Mouse (Mus musculus): ENCODE data around the gene Steap2. TPM values are rescaled to one million over a fixed set of nuclear protein-coding genes. Genes with fewer than 3 reads are reported as not detected.

Steap2 gene
- polyA plus RNA-seq, 1 experiment from 2014 or later, result 5.2 TPM

DNA sequence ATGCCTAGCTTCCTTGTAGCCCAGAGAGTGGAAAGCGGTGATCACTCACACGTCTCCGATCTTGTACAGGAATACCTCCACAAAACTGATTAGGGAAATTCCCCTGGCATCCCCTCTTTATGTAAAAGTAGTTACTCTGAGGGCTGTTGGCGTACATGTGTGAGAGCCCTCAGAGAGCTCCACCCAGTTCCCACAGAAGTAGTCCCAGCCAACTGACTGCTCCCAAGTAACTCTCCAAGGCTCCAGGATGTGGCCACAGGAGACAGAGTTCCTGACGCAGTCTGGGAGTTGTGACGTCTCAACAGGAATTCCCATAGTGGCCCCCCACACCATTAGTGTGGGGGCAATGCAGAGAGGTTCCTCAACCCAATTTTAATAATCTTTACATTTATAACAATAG is 31.3 kb downstream of the Steap2 start:
- H3K9me3 ChIP-seq, result no peaks in the 10 kb centered on the region
- H3K9ac ChIP-seq (replicated peaks), result peak overlapping the region; percentile 73; the same call in 1 of the 2 replicates
- peak overlapping the region; percentile 73 for H3K4me3 ChIP-seq
- peak; percentile 1; the same call in 1 of the 2 replicates for ATAC-seq (replicated peaks)
- no peaks in the 10 kb centered on the region for H3K27me3 ChIP-seq
- no peaks in the 10 kb centered on the region for H3K36me3 ChIP-seq
- H3K4me2 ChIP-seq (replicated peaks), result peak overlapping the region; percentile 92
- peaks cover 18% of the 10 kb centered on the region for H3K4me1 ChIP-seq
- 40% methylated on average over 6 of the region's 6 CpGs for WGBS
- no peak overlapping the region for H3K27ac ChIP-seq (replicated peaks)

DNA sequence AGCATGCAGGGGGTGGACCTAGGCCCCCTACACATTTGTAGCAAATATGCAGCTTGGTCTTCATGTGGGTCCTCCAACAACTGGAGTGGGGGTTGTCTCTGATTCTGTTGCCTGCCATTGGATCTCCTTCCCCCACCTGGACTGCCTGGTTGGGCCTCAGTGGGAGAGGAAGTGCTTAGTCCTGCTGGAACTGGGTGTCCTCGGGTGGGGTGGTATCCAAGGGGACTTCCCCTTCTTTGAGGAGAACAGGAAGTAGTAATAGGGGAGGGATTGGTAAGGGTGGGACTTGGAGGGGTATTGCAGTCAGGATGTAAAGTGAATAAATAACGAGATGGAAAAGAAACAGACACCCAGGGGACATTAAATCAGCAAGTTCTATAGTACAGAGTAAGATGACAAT is 35.7 kb downstream of the Steap2 start:
- H3K9me3 ChIP-seq, result no peaks in the 10 kb centered on the region
- no peak overlapping the region for H3K27ac ChIP-seq (replicated peaks)
- H3K27me3 ChIP-seq, result no peaks in the 10 kb centered on the region
- H3K4me3 ChIP-seq, result no peak overlapping the region
- H3K4me1 ChIP-seq, result peaks cover 6% of the 10 kb centered on the region; the same call in 1 of the 2 replicates
- 66% methylated on average over 2 of the region's 2 CpGs for WGBS
- H3K4me2 ChIP-seq (replicated peaks), result no peak overlapping the region
- ATAC-seq (replicated peaks), result no peak
- H3K9ac ChIP-seq (replicated peaks), result no peak overlapping the region
- no peaks in the 10 kb centered on the region for H3K36me3 ChIP-seq

GRCm38 (mm10) chr5:5657932-5658331 is 36.4 kb downstream of the Steap2 start:
- ATAC-seq (replicated peaks), result no peak
- 84% methylated on average over 2 of the region's 2 CpGs for WGBS
- H3K4me2 ChIP-seq (replicated peaks), result no peak overlapping the region
- no peaks in the 10 kb centered on the region for H3K36me3 ChIP-seq
- H3K9me3 ChIP-seq, result no peaks in the 10 kb centered on the region
- H3K4me1 ChIP-seq, result 0 out of 2 replicates have a peak, but pooled peaks cover under 1% of the 10 kb centered on the region
- H3K9ac ChIP-seq (replicated peaks), result no peak overlapping the region
- no peak overlapping the region for H3K4me3 ChIP-seq
- no peak overlapping the region for H3K27ac ChIP-seq (replicated peaks)
- no peaks in the 10 kb centered on the region for H3K27me3 ChIP-seq

GRCm38 (mm10) chr5:5648817-5649569 is 45.4 kb downstream of the Steap2 start:
- H3K27ac ChIP-seq (replicated peaks), result no peak overlapping the region
- H3K9me3 ChIP-seq, result no peaks in the 10 kb centered on the region
- WGBS, result 72% methylated on average over 6 of the region's 6 CpGs

DNA sequence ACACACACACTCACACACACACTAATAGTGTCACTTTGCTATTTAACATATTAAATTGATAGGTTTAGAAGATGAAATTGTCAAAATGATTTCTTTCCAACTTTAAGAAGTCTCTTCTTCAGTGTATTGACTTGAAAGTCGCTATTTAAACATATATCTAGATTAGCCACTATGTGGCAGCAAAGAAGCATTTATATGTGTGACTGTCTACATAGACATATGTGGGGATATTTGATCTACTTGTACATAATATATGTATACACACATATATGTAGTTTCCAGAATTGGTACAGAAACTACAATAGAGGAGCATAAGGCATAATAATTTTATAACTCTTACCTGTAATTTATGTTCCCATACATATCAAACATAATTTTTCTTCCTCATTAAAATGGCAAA is 48.2 kb downstream of the Steap2 start:
- Histone ChIP-seq H3K4me3 (no peak overlapping the region), H3K9me3 (no peaks in the 10 kb centered on the region), H3K27me3 (no peaks in the 10 kb centered on the region), H3K4me1 (no peaks in the 10 kb centered on the region), H3K36me3 (no peaks in the 10 kb centered on the region), H3K4me2 (replicated peaks) (no peak overlapping the region), H3K9ac (replicated peaks) (no peak overlapping the region), H3K27ac (replicated peaks) (no peak overlapping the region)
- WGBS, result 24% methylated on average over 1 of the region's 1 CpGs
- ATAC-seq (replicated peaks), result peak; percentile 53; the same call in 1 of the 2 replicates

More at GRCm38 (mm10) chr5:5648817-5649569, 45.4 kb downstream of the Steap2 start:
- no peak overlapping the region for H3K4me3 ChIP-seq
- H3K27me3 ChIP-seq, result no peaks in the 10 kb centered on the region
- H3K4me1 ChIP-seq, result no peaks in the 10 kb centered on the region
- no peaks in the 10 kb centered on the region for H3K36me3 ChIP-seq
- ATAC-seq (replicated peaks), result no peak
- no peak overlapping the region for H3K4me2 ChIP-seq (replicated peaks)
- H3K9ac ChIP-seq (replicated peaks), result no peak overlapping the region

GRCm38 (mm10) chr5:5638496-5638895 is 55.9 kb downstream of the Steap2 start:
- no peaks in the 10 kb centered on the region for H3K9me3 ChIP-seq
- 58% methylated on average over 2 of the region's 2 CpGs for WGBS
- H3K27ac ChIP-seq (replicated peaks), result no peak overlapping the region
- no peak overlapping the region for H3K4me2 ChIP-seq (replicated peaks)
- H3K36me3 ChIP-seq, result no peaks in the 10 kb centered on the region
- H3K27me3 ChIP-seq, result no peaks in the 10 kb centered on the region
- ATAC-seq (replicated peaks), result no peak
- H3K4me1 ChIP-seq, result no peaks in the 10 kb centered on the region
- H3K4me3 ChIP-seq, result no peak overlapping the region
- no peak overlapping the region for H3K9ac ChIP-seq (replicated peaks)

DNA sequence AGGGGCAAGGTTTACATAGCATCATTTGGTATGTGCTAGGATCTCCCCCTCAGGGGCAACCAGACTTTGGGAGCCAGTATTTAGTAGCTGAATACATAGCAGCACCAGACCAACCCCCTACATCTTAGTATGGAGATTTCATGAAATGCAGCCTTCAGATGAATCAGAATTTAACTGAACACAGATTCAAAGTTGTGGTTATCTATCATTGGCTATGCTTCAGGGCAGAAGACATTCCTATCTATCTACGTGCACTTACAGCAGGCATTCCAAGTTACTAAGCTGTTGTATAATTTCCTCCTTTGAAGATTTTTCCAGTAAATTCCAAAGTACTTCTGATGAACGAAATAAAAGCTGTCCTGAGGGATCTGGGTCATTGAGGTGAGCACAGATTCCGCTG is 68.9 kb downstream of the Steap2 start:
- WGBS, result 85% methylated on average over 3 of the region's 3 CpGs
- H3K9me3 ChIP-seq, result no peaks in the 10 kb centered on the region
- H3K4me2 ChIP-seq (replicated peaks), result no peak overlapping the region
- no peaks in the 10 kb centered on the region for H3K36me3 ChIP-seq
- no peak overlapping the region for H3K27ac ChIP-seq (replicated peaks)
- no peak overlapping the region for H3K9ac ChIP-seq (replicated peaks)
- no peaks in the 10 kb centered on the region for H3K27me3 ChIP-seq
- no peak for ATAC-seq (replicated peaks)
- no peaks in the 10 kb centered on the region for H3K4me1 ChIP-seq
- no peak overlapping the region for H3K4me3 ChIP-seq

DNA sequence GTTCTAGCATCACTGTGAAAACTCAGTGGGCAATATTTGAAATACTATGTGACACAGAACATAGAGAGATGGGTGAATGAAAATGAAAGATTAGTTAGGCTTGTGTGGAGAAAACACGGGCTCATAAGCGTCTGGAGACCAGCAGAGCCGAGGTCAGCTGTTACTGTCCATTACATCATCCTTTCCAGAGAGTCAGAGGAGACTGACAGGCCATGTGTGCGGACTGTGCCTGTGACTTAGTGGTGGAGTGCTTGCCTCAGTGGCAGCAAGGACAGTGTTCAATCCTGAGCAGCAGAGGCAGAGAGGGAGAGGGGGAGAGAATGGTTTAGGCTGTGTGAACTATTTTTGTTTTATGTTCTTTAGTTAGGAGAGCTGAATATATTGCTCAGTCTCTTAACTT is 76.0 kb downstream of the Steap2 start:
- H3K4me2 ChIP-seq (replicated peaks), result no peak overlapping the region
- no peaks in the 10 kb centered on the region for H3K27me3 ChIP-seq
- no peak overlapping the region for H3K27ac ChIP-seq (replicated peaks)
- ATAC-seq (replicated peaks), result no peak
- H3K4me1 ChIP-seq, result no peaks in the 10 kb centered on the region
- H3K36me3 ChIP-seq, result no peaks in the 10 kb centered on the region
- H3K4me3 ChIP-seq, result no peak overlapping the region
- 65% methylated on average over 4 of the region's 4 CpGs for WGBS
- no peak overlapping the region for H3K9ac ChIP-seq (replicated peaks)
- no peaks in the 10 kb centered on the region for H3K9me3 ChIP-seq

Other genes starting within 250 kb of the Steap2 start
- not detected in 2 replicates for gene 1700015F17Rik, start 215.4 kb downstream of the Steap2 start, polyA plus RNA-seq (2015; fragmentation: Nextera tagmentation; extraction: Ambion mirVana)
- 18.2 and 19.8 TPM in 2 replicates for gene Cldn12, start 179.6 kb downstream of the Steap2 start, polyA plus RNA-seq (2015; fragmentation: Nextera tagmentation; extraction: Ambion mirVana)
- 23.7 and 27.9 TPM in 2 replicates for gene Gtpbp10, start 135.0 kb downstream of the Steap2 start, polyA plus RNA-seq (2015; fragmentation: Nextera tagmentation; extraction: Ambion mirVana)
- 9.8 TPM in 2 replicates for gene Gm8773, start 120.8 kb downstream of the Steap2 start, polyA plus RNA-seq (2015; fragmentation: Nextera tagmentation; extraction: Ambion mirVana)
- gene Cfap69, start 30.3 kb downstream of the Steap2 start, polyA plus RNA-seq (2015; fragmentation: Nextera tagmentation; extraction: Ambion mirVana), result 6.7 and 8.2 TPM in 2 replicates
- 1.9 and 2.8 TPM in 2 replicates for gene Steap1, start 54.7 kb upstream of the Steap2 start, polyA plus RNA-seq (2015; fragmentation: Nextera tagmentation; extraction: Ambion mirVana)

Measured in forebrain, embryonic 15.5 days (tissue).